Mouse (Mus musculus) layer of hippocampus, postnatal 14 days (tissue): ENCODE measurements at regions not wholly inside any gene's neighbourhood (a gene's known extent, or its start where the extent isn't known, plus 50 kb on each side); places are given as distances from the start of the nearest gene placed in this dataset.

Source experiments
- DNase-seq, 2 experiments: peaks; one replicate each; pipeline ENCODE4 v3.0.0; 2021 to 2022; ENCODE audit warnings: low spot score in 2 of 2, mixed read lengths in 1 of 2

DNA sequence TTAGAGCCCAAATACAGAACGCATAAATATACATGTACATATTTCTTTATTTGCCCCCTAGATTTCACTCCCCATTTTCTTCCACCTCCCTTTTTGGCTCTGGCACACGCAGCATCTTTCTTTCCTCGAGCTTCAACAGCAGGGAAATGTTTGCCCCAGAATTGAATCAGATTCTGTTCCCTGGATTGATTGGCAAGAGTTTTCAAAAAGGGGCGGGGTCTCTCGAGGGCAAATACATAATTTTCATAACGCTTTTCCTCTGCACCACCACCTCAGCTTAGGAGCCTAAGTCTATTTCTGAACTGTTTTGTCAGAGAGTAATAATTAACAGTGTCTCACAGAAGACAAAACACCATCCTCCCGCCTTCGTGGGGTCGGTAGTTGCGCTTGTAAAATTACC lies 283.9 kb upstream of the Gm765 start:
- peak in 1 of 2 experiments; percentile 29 for DNase-seq

DNA sequence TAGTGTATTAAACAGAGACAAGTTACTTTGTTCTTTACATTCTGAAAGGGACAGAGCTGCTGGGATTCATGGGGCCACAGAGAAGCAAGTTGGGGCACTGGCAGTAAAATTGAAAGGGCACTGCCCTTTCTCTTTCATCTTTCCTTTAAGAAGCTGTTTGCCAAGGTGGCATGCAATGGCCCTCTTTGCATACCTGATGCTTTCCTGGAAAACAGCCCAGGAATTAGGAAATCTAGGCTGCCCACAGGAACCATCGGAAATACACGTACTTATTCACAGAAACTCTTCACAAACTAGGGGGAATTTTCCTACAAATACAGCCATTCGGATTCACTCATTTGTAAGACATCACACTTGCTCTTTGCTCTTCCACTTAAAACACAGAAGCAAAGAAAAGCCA lies 278.3 kb upstream of the Gm765 start:
- DNase-seq: no peak

DNA sequence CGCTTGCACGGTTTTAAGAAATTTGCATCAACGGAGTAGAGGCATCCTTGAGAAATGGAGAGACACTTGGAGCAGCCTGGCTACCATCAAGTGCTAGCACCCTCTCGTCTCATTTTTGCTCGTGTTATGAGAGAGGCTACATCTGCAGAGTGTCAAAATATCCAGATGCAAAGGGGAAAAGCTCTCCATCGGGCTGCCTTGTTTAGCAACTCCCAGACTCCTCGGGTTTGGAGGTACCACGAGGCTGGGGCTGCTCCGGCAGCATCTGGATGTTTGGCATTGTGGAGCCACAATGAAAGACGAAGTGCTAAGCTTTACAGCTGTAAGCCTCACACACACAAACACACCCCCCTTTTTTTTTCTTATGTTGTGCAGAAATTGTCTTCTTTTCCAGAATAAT lies 270.5 kb upstream of the Gm765 start:
- no peak for DNase-seq

DNA sequence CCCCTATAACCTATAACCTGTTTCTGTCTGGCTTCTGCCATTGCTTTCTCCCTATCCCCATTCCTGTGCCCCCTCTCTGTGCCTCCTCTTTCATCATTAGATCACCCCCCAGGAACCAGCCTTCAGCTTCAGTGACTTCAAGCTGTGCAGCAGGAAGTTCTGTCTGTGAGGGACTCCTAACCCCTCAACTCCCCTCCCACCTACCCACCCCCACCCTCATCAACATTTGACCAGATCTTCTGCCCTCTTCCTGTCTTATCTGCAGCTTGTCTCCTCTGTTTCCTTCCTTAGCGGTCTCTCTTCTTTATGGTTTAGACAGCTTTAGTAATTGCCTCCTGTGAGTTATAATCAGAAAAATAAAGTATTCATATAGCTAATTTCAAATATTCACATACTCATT lies 266.6 kb upstream of the Gm765 start:
- DNase-seq: no peak

DNA sequence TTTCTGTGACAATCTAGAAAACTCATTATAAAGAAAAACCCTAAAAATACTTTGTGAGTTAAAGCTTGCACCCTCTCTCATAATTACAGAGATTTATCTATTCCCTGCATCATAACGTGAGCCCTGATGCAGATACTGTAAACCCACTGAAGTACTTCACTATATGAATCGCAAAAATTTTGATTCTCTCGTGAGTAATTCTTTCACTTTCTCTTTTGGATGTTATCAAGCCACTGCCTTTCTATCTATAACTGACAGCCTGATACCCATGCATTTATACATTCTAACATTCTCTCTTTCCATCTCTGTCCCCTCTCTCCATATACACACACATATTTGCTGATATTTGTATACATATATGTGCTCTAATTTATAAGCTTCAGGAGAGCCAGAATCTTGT lies 264.1 kb upstream of the Gm765 start:
- DNase-seq: no peak

DNA sequence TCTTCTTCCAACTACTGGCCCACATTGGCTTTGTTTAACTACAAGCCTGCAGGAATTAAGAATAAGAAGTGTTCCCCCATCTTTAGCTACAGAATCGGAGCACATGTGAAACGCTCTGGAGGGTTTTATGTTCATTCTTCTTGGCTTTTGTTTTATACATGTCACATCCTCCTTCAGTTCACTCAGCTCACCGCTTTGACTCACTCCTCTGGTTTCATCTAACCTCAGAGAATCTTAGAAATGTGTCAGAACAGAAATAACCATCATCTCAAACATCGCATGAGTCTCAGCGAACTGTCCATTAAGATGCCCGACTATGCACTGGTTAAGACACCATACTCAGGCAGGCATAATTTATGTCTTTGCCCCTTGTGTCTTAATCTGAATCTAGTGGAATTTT lies 255.1 kb upstream of the Gm765 start:
- DNase-seq: no peak

DNA sequence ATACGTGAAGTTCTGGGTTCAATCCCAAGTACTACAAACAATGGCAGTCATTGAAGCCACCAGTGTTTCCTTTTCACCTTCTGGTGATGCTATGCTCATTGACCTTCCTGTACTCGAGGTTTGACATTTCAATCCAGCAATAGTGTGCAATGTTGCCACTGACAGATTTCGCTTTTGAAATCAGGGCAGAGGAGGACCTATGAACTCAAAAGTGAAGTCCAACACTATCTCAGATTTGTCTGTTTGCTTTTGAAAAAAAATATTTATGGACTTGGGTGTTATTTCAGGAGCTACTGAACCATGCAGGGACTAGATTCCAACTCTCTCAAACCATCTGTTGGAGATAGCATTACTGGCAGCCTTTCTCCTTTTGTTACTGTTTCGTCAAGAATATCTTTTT lies 248.4 kb upstream of the Gm765 start:
- peak in 1 of 2 experiments; percentile 4 for DNase-seq

DNA sequence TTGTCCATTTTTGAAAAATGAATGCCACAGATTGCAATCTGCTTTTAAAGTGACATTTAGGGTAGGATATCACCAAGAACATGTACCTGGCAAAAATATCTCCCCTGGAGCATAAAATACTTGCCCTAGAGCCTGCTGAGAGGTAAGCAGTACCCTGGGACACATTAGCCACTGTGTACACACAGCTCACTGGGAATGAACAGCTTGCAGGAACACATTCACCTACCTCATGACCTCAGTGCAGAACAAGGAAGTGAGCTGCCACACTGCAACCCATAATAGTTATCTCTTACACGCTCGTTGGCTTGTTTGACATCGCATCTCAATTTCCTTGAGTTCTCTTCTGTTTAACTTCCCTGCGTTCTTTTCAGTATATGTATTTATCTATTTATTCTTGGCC lies 246.4 kb upstream of the Gm765 start:
- no peak for DNase-seq

DNA sequence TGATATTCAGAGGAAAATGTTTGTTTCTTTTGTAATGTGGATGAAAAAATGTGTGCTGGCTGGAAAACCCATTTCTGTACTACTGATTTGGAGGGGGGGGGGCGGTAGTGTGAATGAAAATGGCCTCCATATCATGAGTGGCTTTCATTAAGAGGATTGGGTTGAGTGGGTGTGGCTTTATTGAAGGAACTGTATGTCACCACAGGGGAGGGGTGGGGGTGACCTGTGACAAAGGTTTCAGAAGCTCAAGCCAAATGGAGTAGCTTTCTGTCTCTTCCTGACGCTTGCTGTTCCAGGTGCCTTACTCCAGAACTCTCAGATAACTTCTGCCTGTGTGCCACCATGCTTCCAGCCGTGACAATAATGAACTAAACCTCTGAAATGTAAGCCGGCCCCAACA lies 242.0 kb upstream of the Gm765 start:
- no peak for DNase-seq

DNA sequence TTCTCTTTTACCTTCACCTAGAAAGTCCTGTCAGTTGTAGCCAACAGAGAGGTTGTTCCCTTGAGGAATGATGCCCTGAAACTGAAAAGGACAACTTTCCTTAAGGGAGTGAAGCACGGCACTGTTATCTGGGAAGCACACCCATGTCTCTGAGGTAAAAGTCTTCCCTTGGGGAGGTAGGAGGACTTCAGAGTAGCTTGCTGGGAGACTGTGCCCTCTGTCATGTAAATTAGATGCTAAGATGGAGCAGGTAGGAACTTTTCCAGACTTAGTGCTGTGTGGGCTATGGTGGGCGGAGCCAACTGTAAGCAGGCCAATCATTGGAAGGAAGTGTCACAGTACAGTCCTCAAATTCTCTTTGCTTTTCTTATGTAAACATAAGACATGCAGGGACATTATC lies 240.3 kb upstream of the Gm765 start:
- no peak for DNase-seq

DNA sequence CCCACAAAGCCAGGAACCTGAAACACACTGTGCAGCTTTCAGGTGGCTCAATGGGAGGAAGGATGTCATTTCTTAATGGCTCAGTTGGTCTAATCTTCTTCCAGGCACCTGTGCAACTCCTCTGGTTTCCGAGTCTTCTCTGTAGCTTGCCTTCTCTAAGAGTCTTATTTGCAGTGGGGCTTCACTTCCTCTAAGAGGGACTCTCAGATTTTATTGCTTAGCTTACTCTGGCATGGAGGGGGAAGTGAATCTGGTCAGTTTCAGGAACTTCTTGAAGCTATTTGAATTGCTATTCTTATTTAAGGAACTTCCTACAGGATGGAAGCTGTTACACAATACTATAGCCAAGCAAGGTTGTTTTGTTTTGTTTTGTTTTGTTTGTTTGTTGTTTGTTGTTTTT lies 232.7 kb upstream of the Gm765 start:
- no peak for DNase-seq

DNA sequence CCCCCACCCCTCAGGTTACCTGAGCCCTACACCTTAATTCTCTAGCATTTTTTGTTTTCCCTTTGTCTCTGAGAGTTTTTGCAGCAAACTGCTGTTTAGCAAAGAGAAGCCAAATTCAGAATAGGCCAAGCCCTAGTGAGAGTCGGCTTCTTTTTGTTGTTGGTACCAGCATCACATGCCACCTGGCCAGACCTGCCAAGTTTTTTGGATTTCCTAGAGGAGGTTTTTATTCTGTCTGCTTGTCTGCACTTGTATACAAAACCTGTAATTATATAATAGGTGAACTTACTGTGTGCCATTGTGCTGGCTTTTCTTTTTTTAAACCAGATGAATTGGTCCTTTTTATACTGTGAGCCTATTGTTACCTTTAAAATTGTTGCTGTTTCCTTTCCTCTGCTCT lies 213.1 kb upstream of the Gm765 start:
- no peak for DNase-seq

DNA sequence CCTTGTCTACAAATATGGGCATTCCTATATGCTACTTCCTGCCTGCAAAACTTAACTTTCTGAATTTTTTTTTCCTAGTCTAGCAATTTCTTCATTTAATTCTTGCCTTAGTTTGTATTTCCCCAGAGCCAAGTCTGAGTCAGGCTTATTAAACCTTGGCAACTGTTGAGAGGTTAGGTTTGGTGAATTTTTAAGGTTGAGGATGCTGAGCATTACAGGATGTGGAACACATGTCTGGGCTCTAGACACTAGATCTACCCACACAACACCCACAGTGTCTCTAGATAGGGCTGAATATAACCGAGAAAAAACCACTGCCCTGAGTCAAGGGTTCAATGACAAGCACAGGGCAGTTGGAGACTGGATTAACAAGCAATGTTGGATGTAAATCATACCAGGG lies 211.4 kb upstream of the Gm765 start:
- DNase-seq: no peak

DNA sequence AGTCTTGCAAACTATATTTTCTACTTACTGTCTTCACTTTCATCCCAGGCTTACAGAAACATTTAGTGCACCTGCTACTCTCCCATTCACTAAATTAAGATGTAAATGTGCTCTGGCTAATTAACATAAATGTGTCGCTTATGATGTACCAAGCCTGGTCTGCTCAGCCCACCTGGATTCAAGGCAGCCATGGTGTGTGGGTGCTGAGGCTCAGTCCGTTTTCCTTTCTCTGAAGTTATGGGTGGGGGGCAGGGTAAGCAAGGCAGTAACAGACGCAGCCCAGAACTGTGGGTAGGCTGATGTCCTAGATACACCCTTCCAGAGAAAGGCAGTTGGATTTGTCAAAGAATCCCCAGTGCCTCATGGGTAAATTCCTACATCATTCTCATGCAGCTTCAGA lies 209.2 kb upstream of the Gm765 start:
- no peak for DNase-seq

DNA sequence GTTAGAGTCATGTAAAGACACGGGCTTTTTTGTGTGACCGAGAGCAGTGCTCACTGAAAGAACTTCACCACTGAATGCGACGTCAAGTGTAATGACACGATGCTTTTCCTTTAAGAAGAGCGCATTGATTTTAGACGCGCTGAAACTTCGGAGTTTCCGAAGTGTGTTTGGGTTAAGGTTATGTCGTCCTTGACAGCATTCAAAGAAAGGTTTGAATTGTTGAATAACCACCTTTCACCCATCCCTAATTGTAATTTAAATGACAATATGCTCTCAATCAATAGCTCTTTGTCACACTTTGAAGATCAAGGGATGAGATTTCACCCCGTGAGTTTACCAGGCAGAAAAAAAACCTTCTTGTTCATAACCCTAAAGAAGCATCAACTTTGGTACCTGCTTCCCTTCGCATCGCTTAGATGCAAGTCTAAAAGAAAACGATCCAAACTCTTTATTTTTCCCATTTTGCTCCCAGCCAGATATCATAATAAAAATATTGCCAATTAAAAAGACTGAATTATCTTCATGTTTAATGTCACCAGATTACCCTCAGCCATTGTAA lies 184.4 kb upstream of the Gm765 start:
- DNase-seq: no peak

DNA sequence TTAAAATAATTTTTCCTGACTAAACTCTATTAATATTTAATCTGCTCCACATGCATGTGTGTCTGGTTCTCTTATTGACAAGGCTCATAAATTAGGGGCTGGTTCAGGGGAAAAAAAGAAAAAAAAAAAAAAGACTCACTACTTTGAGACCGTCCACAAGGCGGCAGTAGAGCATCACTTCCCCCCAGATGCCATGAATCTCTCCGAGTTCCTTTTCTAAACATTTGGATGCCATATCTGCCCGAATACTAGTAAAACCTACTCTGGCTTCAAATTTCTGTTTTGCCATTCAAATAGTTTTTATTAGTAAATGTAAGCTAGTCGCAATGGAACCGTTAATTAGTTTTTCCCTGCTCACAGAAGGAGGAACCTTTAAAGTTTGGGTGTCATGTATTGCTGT lies 182.7 kb upstream of the Gm765 start:
- DNase-seq: peak; percentile 41 to 67

DNA sequence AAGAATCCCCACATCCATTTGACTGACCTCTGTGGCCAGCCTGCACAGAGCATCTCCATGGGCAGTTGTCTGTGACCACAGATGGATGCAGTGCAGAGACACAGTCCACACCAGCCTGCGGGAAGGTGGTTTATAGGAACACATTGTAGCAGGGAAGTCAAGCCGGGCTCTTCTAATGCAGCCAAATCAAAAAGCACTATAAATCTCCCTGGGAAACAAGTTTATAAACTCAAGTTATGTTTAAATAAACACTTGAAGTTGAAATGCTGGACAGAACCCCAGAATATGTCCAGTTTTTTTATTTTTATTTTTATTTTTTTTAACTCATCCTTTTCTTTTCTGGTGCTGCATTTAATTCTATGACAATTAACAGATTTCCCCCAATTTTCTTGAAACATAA lies 182.1 kb upstream of the Gm765 start:
- DNase-seq: no peak

DNA sequence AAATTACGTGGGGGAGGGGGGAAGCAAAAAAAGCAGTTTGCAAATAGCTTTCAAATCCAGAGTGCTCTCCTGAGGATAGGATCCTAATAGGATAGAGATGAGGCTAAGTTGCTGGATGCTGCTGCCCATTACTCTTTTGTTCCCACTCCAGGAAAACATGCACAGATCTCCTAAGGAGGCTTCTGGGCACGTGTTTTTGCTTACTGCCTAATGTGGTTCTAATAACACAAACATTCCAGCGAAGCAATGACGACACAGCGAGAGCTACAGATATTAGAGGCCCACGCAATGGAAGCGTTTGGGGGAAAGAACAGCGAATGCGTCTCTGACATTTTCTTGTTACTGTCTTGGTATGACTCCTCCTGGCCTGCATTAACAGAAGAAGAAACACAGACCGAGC lies 179.0 kb upstream of the Gm765 start:
- DNase-seq: no peak

DNA sequence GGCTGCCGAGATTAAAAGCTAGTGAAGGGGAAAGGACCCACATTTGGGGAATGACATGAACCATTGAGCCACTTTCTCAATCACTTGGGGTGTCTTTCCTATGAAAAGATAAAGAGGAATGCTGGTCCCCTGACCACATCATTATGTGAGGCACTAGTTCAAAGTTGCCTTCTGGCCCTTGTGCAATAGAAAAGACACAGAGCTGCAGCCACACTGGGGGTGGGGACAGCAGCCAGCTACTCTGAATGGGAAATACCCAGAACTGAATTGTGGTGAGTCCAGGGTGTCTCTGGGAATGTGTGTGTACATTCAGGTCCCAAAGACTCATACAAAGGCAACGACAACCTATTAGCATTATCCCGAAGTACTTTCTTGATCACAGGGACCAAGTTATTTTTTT lies 172.3 kb upstream of the Gm765 start:
- no peak for DNase-seq

DNA sequence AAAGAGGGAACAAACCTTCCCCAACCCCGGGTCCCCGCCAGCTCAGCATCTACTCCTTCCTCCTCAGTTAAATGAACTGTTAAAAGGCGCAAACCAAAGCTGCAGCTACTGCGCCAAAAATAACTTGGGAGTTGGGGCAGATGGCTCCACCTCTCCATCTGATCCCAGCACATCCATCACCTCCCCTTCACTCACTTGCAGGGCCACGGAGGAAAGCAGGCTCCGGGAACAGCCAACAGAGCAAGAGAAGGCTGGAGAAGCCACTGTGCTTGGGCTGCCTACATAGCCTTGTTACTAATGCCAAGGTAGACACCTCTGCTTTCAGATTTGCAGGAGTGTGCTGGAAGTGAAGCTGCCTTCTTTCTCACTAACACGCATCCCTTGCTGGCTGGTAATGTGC lies 171.8 kb upstream of the Gm765 start:
- no peak for DNase-seq

DNA sequence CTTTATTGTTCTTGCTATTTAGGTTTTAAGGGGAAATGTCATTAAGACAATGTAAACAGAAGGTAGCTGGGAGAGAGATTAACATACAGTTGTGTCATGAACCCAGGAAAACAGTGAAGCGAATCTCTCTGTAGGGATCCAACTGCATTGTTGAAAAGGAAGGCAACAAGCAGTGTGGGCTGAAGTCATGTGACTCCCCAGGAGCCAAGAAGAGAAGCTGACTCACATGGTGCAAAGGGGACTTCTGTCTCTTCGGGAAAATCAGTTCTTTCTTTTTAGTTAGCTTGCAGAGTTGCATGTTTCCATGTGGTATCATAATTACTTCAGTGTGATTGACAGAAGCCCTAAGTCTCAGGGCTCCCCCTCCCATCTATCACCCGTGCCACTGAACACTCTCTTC lies 170.7 kb upstream of the Gm765 start:
- DNase-seq: no peak

DNA sequence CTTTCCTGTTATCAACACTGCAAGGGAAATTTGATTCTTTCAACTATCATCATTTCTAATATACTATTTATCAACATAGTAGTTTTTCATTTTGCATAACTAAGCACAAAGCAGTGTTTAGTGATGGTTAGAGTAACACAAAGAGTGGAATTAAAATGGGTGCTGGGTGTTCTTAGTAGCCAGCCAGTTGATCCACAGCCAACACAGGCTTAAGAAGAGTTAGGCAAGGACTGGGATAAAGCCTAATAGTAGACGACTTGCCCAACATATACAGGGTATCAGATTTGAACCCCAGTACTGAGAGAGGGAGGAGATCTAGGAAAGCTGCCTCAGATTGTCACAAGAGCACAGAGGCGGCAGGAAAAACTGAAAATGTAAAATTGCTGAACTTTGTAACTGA lies 160.2 kb upstream of the Gm765 start:
- DNase-seq: no peak

DNA sequence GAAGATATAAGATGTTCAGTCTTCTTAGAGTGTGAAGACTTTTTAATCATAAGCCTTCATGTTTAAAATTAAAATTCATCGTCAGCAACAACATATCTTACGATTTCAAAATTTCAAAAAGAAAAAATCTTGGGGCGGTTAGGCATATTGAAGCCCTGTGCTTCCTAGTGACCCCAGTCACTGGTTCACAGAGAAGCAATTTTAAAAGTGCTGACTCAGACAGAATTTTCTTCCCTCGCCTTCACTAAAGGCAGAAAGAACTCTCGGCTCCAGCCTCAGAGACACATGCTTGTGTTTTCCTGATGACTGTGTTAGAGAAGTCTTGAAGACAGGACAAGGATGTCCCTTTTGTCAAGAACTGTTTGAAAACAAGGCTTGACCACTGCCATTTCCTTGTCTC lies 157.2 kb upstream of the Gm765 start:
- no peak for DNase-seq

DNA sequence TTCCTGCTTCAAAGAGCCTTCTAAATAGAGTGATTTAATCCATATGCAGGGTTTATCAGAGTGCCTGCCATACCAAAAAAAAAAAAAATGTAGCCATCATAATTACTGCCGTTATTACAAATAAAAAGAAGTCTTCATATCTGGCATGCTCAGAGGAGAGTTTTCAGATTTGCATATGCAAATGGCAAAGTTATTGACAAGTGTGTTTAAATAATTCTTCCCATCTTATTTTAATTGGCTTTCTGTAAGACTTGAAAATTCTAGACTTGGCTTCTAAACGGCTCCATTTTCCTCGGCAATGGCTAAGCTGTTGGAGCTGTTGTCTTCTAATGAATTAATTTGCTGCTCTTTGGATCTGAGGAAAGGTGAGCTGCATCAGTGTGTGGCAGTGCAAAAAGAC lies 144.1 kb upstream of the Gm765 start:
- DNase-seq: no peak
